Mouse (Mus musculus) heart, embryonic 13.5 days (tissue): ENCODE measurements at regions not wholly inside any gene's neighbourhood (a gene's known extent, or its start where the extent isn't known, plus 50 kb on each side); places are given as distances from the start of the nearest gene placed in this dataset.

Experiments used
- ATAC-seq: fragments of 200-750 bp; cut with Nextera tagmentation; 2 replicates; pipeline ENCODE4 v1.8.0; 2017; ENCODE audit warnings: moderate TSS enrichment; ENCODE audit not compliant: insufficient number of reproducible peaks, low FRiP score, low TSS enrichment; ENCODE audit errors: extremely low read depth
- H3K27ac ChIP-seq: fragments of 300-500 bp; sonication (generic); replicated peaks from 2 replicates; pipeline ENCODE4 v1.5.1; 2015; ENCODE audit warnings: moderate library complexity, mild to moderate bottlenecking, inconsistent platforms
- H3K27me3 ChIP-seq: fragments of 300-500 bp; sonication (generic); replicated peaks from 2 replicates; pipeline ENCODE4 v1.6.1; 2015; ENCODE audit warnings: mild to moderate bottlenecking, inconsistent platforms
- H3K36me3 ChIP-seq: fragments of 300-500 bp; sonication (generic); 2 replicates; pipeline ENCODE4 v1.6.1; 2015; ENCODE audit warnings: mild to moderate bottlenecking, inconsistent platforms
- H3K4me1 ChIP-seq: fragments of 300-500 bp; sonication (generic); 2 replicates; pipeline ENCODE4 v1.6.1; 2015; ENCODE audit warnings: inconsistent platforms
- H3K4me2 ChIP-seq: fragments of 300-500 bp; sonication (generic); 2 replicates; pipeline ENCODE4 v1.6.1; 2015; ENCODE audit warnings: inconsistent platforms, mild to moderate bottlenecking, moderate library complexity
- H3K4me3 ChIP-seq: fragments of 300-500 bp; sonication (generic); 2 replicates; pipeline ENCODE4 v1.5.1; 2015; ENCODE audit warnings: moderate library complexity, mild to moderate bottlenecking, inconsistent platforms
- H3K9ac ChIP-seq: fragments of 300-500 bp; sonication (generic); 2 replicates; pipeline ENCODE4 v1.6.1; 2015; ENCODE audit warnings: inconsistent platforms, mild to moderate bottlenecking, moderate library complexity
- H3K9me3 ChIP-seq: fragments of 300-500 bp; sonication (generic); 2 replicates; pipeline ENCODE4 v1.6.1; 2016; ENCODE audit warnings: inconsistent platforms
- WGBS: fragments of 180-500 bp; shearing (Covaris S2); methylation state at CpG from one replicate; pipeline ENCODE4 v1.1.7; 2015; ENCODE audit warnings: mixed read lengths; 5-methylcytosine and 5-hydroxymethylcytosine counted together

GRCm38 (mm10) chr14:48049698-48050459 is 70.7 kb upstream of the Peli2 start:
- 64% methylated on average over 5 of the region's 5 CpGs for WGBS
- ATAC-seq = no peak

GRCm38 (mm10) chr14:48050460-48050760 is 70.2 kb upstream of the Peli2 start:
- H3K27ac ChIP-seq = no peak overlapping the region
- 69% methylated on average over 2 of the region's 2 CpGs for WGBS
- no peak overlapping the region for H3K4me3 ChIP-seq
- no peak overlapping the region for H3K4me2 ChIP-seq
- no peaks in the 10 kb centered on the region for H3K4me1 ChIP-seq
- ATAC-seq = no peak
- H3K36me3 ChIP-seq = no peaks in the 10 kb centered on the region
- H3K9ac ChIP-seq = no peak overlapping the region
- H3K27me3 ChIP-seq = 0 out of 2 replicates have a peak, but pooled peaks cover 2% of the 10 kb centered on the region
- H3K9me3 ChIP-seq = no peaks in the 10 kb centered on the region

More at GRCm38 (mm10) chr14:48049698-48050459, 70.7 kb upstream of the Peli2 start:
- Histone ChIP-seq H3K9ac (no peak overlapping the region), H3K4me2 (no peak overlapping the region), H3K27ac (no peak overlapping the region), H3K9me3 (no peaks in the 10 kb centered on the region), H3K36me3 (no peaks in the 10 kb centered on the region), H3K4me1 (no peaks in the 10 kb centered on the region), H3K27me3 (0 out of 2 replicates have a peak, but pooled peaks cover 2% of the 10 kb centered on the region), H3K4me3 (no peak overlapping the region)

- Histone ChIP-seq H3K27me3 (0 out of 2 replicates have a peak, but pooled peaks cover 2% of the 10 kb centered on the region), H3K9me3 (no peaks in the 10 kb centered on the region), H3K4me2 (no peak overlapping the region), H3K27ac (no peak overlapping the region), H3K9ac (no peak overlapping the region), H3K4me1 (no peaks in the 10 kb centered on the region), H3K4me3 (no peak overlapping the region), H3K36me3 (no peaks in the 10 kb centered on the region)
- ATAC-seq = no peak
- 40% methylated on average over 3 of the region's 3 CpGs for WGBS
These were observed 68.7 kb upstream of the Peli2 start for GRCm38 (mm10) chr14:48051971-48052370.

GRCm38 (mm10) chr14:48052405-48052804 is 68.2 kb upstream of the Peli2 start:
- H3K27ac ChIP-seq = no peak overlapping the region
- no peaks in the 10 kb centered on the region for H3K36me3 ChIP-seq
- 0 out of 2 replicates have a peak, but pooled peaks cover 2% of the 10 kb centered on the region for H3K27me3 ChIP-seq
- 71% methylated on average over 7 of the region's 7 CpGs for WGBS
- no peak overlapping the region for H3K4me3 ChIP-seq
- H3K9ac ChIP-seq = no peak overlapping the region
- no peak overlapping the region for H3K4me2 ChIP-seq
- no peak for ATAC-seq
- no peaks in the 10 kb centered on the region for H3K9me3 ChIP-seq
- H3K4me1 ChIP-seq = no peaks in the 10 kb centered on the region

GRCm38 (mm10) chr14:48053151-48053550 is 67.5 kb upstream of the Peli2 start:
- no peak overlapping the region for H3K27ac ChIP-seq

GRCm38 (mm10) chr14:48054719-48055118 is 65.9 kb upstream of the Peli2 start:
- Histone ChIP-seq H3K4me1 (0 out of 2 replicates have a peak, but pooled peaks cover 6% of the 10 kb centered on the region), H3K4me3 (no peak overlapping the region), H3K9me3 (no peaks in the 10 kb centered on the region), H3K36me3 (no peaks in the 10 kb centered on the region), H3K27ac (no peak overlapping the region), H3K4me2 (no peak overlapping the region), H3K9ac (no peak overlapping the region), H3K27me3 (0 out of 2 replicates have a peak, but pooled peaks cover 2% of the 10 kb centered on the region)
- ATAC-seq = no peak
- 57% methylated on average over 3 of the region's 3 CpGs for WGBS

More at GRCm38 (mm10) chr14:48053151-48053550, 67.5 kb upstream of the Peli2 start:
- 57% methylated on average over 4 of the region's 4 CpGs for WGBS
- Histone ChIP-seq H3K36me3 (no peaks in the 10 kb centered on the region), H3K4me2 (no peak overlapping the region), H3K4me3 (no peak overlapping the region), H3K27me3 (0 out of 2 replicates have a peak, but pooled peaks cover 2% of the 10 kb centered on the region), H3K4me1 (no peaks in the 10 kb centered on the region), H3K9me3 (no peaks in the 10 kb centered on the region), H3K9ac (no peak overlapping the region)
- no peak for ATAC-seq

GRCm38 (mm10) chr14:48055861-48056260 is 64.8 kb upstream of the Peli2 start:
- WGBS = 83% methylated on average over 2 of the region's 2 CpGs

GRCm38 (mm10) chr14:48058234-48058868 is 62.3 kb upstream of the Peli2 start:
- no peak overlapping the region for H3K4me3 ChIP-seq
- H3K4me1 ChIP-seq = 0 out of 2 replicates have a peak, but pooled peaks cover 12% of the 10 kb centered on the region
- 77% methylated on average over 9 of the region's 9 CpGs for WGBS
- no peak overlapping the region for H3K4me2 ChIP-seq
- no peak for ATAC-seq
- H3K9me3 ChIP-seq = no peaks in the 10 kb centered on the region
- H3K36me3 ChIP-seq = no peaks in the 10 kb centered on the region
- no peak overlapping the region for H3K9ac ChIP-seq
- no peaks in the 10 kb centered on the region for H3K27me3 ChIP-seq
- H3K27ac ChIP-seq = no peak overlapping the region

More at GRCm38 (mm10) chr14:48055861-48056260, 64.8 kb upstream of the Peli2 start:
- Histone ChIP-seq H3K4me2 (no peak overlapping the region), H3K9me3 (no peaks in the 10 kb centered on the region), H3K9ac (no peak overlapping the region), H3K36me3 (no peaks in the 10 kb centered on the region), H3K27ac (no peak overlapping the region), H3K4me3 (no peak overlapping the region), H3K4me1 (0 out of 2 replicates have a peak, but pooled peaks cover 6% of the 10 kb centered on the region), H3K27me3 (0 out of 2 replicates have a peak, but pooled peaks cover 2% of the 10 kb centered on the region)
- no peak for ATAC-seq

- Histone ChIP-seq H3K27me3 (no peaks in the 10 kb centered on the region), H3K4me3 (no peak overlapping the region), H3K36me3 (no peaks in the 10 kb centered on the region), H3K27ac (no peak overlapping the region), H3K4me1 (0 out of 2 replicates have a peak, but pooled peaks cover 12% of the 10 kb centered on the region), H3K9me3 (no peaks in the 10 kb centered on the region), H3K9ac (no peak overlapping the region), H3K4me2 (no peak overlapping the region)
- WGBS = 60% methylated on average over 15 of the region's 15 CpGs
- no peak for ATAC-seq
These were observed 60.8 kb upstream of the Peli2 start for GRCm38 (mm10) chr14:48059664-48060455.

- Histone ChIP-seq H3K27ac (no peak overlapping the region), H3K4me2 (no peak overlapping the region), H3K4me3 (no peak overlapping the region), H3K27me3 (no peaks in the 10 kb centered on the region), H3K4me1 (peaks cover 6% of the 10 kb centered on the region), H3K9ac (no peak overlapping the region), H3K36me3 (no peaks in the 10 kb centered on the region), H3K9me3 (no peaks in the 10 kb centered on the region)
- WGBS = 72% methylated on average over 3 of the region's 3 CpGs
- ATAC-seq = no peak
These were observed 52.0 kb upstream of the Peli2 start for GRCm38 (mm10) chr14:48068641-48069040.
